Mouse (Mus musculus) hindbrain, embryonic 14.5 days (tissue): Measurements from ENCODE around the gene Mphosph6. TPM values are rescaled to one million over a fixed set of nuclear protein-coding genes. Genes with fewer than 3 reads are reported as not detected.

ENCODE experiments used
- ATAC-seq: fragments of 200-750 bp; cut with Nextera tagmentation; 2 replicates; pipeline ENCODE4 v1.8.0; 2017; ENCODE audit warnings: moderate number of reproducible peaks, mild to moderate bottlenecking, moderate TSS enrichment, moderate library complexity; ENCODE audit not compliant: low FRiP score
- DNase-seq: peaks from one replicate; pipeline ENCODE4 v3.0.0-alpha.2; 2015; ENCODE audit warnings: low spot score
- H3K27ac ChIP-seq: fragments of 300-500 bp; sonication (generic); 2 replicates; pipeline ENCODE4 v1.5.1; 2014; ENCODE audit warnings: mild to moderate bottlenecking, moderate library complexity
- H3K27me3 ChIP-seq: fragments of 300-500 bp; sonication (generic); 2 replicates; pipeline ENCODE4 v1.6.1; 2014; ENCODE audit warnings: mild to moderate bottlenecking, low read length, mixed read lengths; ENCODE audit not compliant: control insufficient read depth, insufficient read depth
- H3K36me3 ChIP-seq: fragments of 300-500 bp; sonication (generic); replicated peaks from 2 replicates; pipeline ENCODE4 v1.6.1; 2014; ENCODE audit not compliant: control insufficient read depth, insufficient read depth
- H3K4me1 ChIP-seq: fragments of 300-500 bp; sonication (generic); replicated peaks from 2 replicates; pipeline ENCODE4 v1.6.1; 2014; ENCODE audit warnings: antibody characterized with exemption, low read length, mixed read lengths; ENCODE audit not compliant: control insufficient read depth, insufficient read depth
- H3K4me2 ChIP-seq: fragments of 300-500 bp; sonication (generic); replicated peaks from 2 replicates; pipeline ENCODE4 v1.6.1; 2014; ENCODE audit warnings: mild to moderate bottlenecking, moderate library complexity
- H3K4me3 ChIP-seq: fragments of 300-500 bp; sonication (generic); replicated peaks from 2 replicates; pipeline ENCODE4 v1.5.1; 2014; ENCODE audit warnings: mild to moderate bottlenecking, low read length
- H3K9ac ChIP-seq: fragments of 300-500 bp; sonication (generic); 2 replicates; pipeline ENCODE4 v1.6.1; 2014
- H3K9me3 ChIP-seq: fragments of 300-500 bp; sonication (generic); 2 replicates; pipeline ENCODE4 v1.6.1; 2016; ENCODE audit warnings: low read length; ENCODE audit not compliant: control insufficient read depth
- WGBS: fragments of 180-500 bp; shearing (Covaris S2); extraction: QIAGEN DNeasy Blood & Tissue Kit; methylation state at CpG from one replicate; pipeline ENCODE4 v1.1.7; 2014; 5-methylcytosine and 5-hydroxymethylcytosine counted together
- polyA plus RNA-seq: library from polyadenylated mRNA; unstranded; fragments of >200 nt; fragmentation: Nextera tagmentation; extraction: Ambion mirVana; gene quantifications from 2 replicates; pipeline ENCODE4 v1.2.1, GENCODE M21; 2014

Gene Mphosph6
- polyA plus RNA-seq, 1 experiment from 2014 or later: 30.8 TPM

DNA sequence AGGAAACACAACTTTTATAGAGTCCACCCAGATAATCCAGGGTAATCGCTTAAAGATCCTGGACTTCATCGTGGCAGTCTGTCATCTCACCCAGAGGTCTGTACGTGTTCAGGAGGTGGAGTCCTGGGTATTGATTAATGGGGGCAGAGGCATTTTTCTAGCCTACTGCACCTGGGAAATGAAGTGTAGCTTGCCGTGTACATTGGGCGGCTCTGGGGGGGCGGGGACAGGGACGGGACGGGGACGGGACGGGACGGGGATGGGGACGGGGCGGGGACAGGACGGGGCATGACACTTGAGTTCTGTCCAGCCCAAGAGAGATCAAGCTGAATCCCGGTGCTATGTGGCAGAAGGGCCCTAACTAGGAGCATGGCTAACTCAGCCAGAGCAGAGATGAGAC, 5.3 kb downstream of the Mphosph6 start:
- no peak overlapping the region for H3K4me3 ChIP-seq
- H3K9ac ChIP-seq: no peak overlapping the region
- H3K27me3 ChIP-seq: no peaks in the 10 kb centered on the region
- H3K9me3 ChIP-seq: no peaks in the 10 kb centered on the region
- no peak for DNase-seq
- no peak for ATAC-seq
- no peak overlapping the region for H3K4me2 ChIP-seq
- H3K36me3 ChIP-seq: peaks cover 62% of the 10 kb centered on the region
- peaks cover 16% of the 10 kb centered on the region for H3K4me1 ChIP-seq
- H3K27ac ChIP-seq: no peak overlapping the region
- 92% methylated on average over 15 of the region's 15 CpGs for WGBS

DNA sequence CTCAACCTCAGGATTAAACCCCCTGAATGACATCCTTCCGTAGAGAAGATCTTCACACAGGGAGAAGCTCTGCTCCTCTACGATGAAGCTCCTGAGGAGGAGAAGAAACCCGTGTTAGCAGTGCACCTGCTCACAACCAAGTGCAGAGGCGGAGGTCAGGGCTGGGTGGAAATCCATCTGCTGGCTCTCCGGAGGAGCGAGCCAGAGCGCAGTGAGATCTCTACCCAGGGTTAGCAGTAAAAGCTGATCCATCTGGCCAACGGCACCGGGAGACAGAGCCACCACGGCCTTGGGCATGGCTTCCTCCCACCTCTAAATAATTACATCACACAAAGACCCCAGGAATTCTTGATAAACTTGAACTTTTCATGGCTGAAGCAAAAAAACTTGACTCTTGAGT, 7.2 kb downstream of the Mphosph6 start:
- Histone ChIP-seq H3K9me3 (no peaks in the 10 kb centered on the region), H3K27me3 (no peaks in the 10 kb centered on the region), H3K9ac (no peak overlapping the region), H3K4me3 (no peak overlapping the region), H3K4me1 (peaks cover 7% of the 10 kb centered on the region; the same call in 1 of the 2 replicates), H3K36me3 (peaks cover 73% of the 10 kb centered on the region), H3K4me2 (no peak overlapping the region), H3K27ac (no peak overlapping the region)
- DNase-seq (no peak), ATAC-seq (no peak)
- WGBS: 74% methylated on average over 10 of the region's 10 CpGs

DNA sequence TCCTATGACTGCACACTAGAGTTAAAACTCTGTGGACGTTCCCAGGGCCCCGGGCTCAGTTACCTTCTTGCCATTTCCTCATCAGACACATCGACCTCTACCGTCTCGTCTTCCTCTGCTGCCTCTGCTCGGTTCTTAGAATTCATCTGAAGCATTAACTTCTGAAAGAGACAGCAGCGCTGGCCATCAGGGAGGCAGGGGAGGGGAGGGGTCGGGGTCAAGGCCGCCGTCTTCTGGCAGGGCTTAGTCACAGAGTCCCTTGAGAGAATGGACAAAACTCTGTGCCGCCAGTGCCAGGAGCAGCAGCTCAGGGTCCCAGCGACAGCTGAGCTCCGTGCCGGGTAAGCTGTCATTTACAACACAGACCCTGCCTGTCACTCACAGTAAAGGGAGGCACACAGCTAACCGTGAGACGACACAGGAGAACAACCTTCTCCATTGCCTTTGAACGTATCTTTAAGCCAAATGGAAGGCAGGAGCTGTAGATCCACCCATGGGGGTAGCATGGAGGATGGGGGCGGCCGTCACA, 9.1 kb downstream of the Mphosph6 start:
- H3K27ac ChIP-seq: no peak overlapping the region
- peaks cover 64% of the 10 kb centered on the region for H3K36me3 ChIP-seq
- H3K27me3 ChIP-seq: no peaks in the 10 kb centered on the region
- no peak overlapping the region for H3K4me3 ChIP-seq
- ATAC-seq (no peak), DNase-seq (no peak)
- peaks cover 7% of the 10 kb centered on the region; the same call in 1 of the 2 replicates for H3K4me1 ChIP-seq
- no peaks in the 10 kb centered on the region for H3K9me3 ChIP-seq
- no peak overlapping the region for H3K4me2 ChIP-seq
- H3K9ac ChIP-seq: no peak overlapping the region
- WGBS: 50% methylated on average over 19 of the region's 19 CpGs

DNA sequence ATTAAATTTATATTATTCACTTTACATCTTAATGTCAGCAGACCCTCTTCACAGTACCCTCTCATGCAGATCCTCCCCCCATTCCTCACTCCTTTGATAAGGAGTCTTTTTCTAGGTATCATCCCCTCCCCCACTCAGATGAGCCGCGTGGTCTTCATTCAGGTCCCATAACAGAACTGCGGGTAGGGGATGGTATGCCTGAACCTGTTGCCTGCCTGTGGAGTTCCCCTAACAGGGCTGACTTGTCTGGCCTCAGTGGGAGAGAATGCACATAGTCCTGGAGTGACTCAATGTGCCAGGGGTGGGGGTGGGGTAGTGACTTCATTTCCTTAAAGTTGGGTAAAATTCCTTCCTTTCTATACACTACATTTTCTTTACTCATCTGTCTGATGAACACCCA, 15.3 kb downstream of the Mphosph6 start:
- H3K4me3 ChIP-seq: no peak overlapping the region
- no peak overlapping the region for H3K27ac ChIP-seq
- no peak overlapping the region for H3K9ac ChIP-seq
- peaks cover 16% of the 10 kb centered on the region for H3K36me3 ChIP-seq
- DNase-seq (no peak), ATAC-seq (no peak)
- H3K4me1 ChIP-seq: no peaks in the 10 kb centered on the region
- no peak overlapping the region for H3K4me2 ChIP-seq
- WGBS: 91% methylated on average over 3 of the region's 3 CpGs
- peaks cover 9% of the 10 kb centered on the region for H3K9me3 ChIP-seq
- no peaks in the 10 kb centered on the region for H3K27me3 ChIP-seq

DNA sequence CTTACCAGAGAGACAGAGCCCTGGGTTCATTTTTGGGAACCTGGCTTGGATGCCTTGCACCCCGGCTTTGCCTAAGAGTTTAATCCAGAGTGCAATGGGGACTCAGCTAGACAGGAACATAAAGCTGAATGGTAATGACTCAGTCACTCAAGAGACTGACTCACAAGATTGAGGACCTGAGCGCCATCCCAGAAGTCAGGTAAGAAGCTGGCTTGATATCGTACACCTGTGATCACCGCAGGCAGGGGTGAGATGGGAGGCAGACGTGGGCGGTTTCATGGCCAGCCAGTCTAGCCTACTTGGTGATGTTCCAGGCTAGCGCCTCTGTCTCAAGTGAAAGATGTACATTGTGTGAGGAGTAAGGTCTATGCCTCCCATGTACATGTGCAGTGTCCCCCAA, 18.7 kb downstream of the Mphosph6 start:
- no peak overlapping the region for H3K27ac ChIP-seq
- no peaks in the 10 kb centered on the region for H3K27me3 ChIP-seq
- no peak for DNase-seq
- ATAC-seq: no peak
- H3K4me1 ChIP-seq: no peaks in the 10 kb centered on the region
- no peak overlapping the region for H3K4me3 ChIP-seq
- H3K9me3 ChIP-seq: peaks cover 9% of the 10 kb centered on the region
- no peaks in the 10 kb centered on the region for H3K36me3 ChIP-seq
- H3K9ac ChIP-seq: no peak overlapping the region
- WGBS: 96% methylated on average over 7 of the region's 7 CpGs
- no peak overlapping the region for H3K4me2 ChIP-seq

DNA sequence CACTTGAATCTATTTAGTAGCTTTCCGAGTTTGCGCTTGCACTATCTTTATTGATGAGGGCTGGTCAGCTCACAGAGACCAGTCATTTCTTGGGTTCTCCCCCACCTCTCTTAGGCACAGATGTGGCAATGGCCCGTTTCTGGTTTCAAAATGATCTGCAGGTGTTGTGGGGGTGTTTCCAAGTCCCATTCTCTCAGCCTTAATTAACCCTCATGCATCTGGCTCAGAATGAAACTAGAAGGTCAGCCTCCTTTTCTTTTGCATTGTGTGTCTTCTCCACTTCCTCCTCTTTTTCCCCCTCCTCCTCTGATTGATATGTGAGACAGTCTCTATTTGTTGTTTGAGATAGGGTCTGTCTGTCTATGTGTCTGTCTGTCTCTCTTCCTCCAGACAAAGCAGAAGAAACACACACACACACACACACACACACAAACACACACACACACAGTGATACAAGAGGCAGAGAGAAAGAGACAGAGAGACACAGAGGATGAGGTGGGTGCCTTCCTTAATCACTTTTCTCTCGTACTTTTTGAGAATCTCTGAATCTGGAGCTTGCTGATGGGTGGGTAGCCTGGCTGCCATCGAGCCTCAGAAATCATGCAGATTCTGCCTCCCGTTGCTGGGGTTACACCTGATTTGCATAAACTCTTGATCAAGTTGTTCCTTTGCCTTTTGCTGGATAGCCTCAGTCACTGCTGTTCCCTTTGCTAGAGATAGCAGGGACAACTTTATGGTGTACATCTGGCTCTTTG, 20.2 kb downstream of the Mphosph6 start:
- H3K4me1 ChIP-seq: no peaks in the 10 kb centered on the region
- no peak overlapping the region for H3K4me3 ChIP-seq
- H3K27me3 ChIP-seq: no peaks in the 10 kb centered on the region
- no peak overlapping the region for H3K27ac ChIP-seq
- no peak overlapping the region for H3K9ac ChIP-seq
- H3K9me3 ChIP-seq: peaks cover 1% of the 10 kb centered on the region; the same call in 1 of the 2 replicates
- no peaks in the 10 kb centered on the region for H3K36me3 ChIP-seq
- H3K4me2 ChIP-seq: no peak overlapping the region
- ATAC-seq: no peak
- no peak for DNase-seq
- WGBS: 63% methylated on average over 6 of the region's 6 CpGs

DNA sequence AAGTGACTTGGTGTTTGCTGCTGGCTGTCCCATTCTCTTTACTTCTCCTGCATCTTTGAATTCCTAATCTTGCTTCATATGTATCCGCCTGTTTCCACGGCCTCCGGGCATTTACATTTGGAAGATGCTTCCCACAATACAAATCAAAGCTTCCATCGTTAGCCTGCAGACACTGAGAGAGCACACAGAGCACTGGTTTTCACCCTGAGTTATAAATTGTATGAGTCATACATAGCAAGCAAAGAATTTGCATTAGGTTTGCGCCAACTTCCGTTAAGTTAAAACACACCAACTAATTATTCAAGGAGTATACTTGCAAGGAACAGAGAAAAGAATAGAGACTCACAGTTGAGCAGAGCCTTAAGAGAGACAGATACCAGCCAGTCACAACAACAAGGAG, 22.4 kb downstream of the Mphosph6 start:
- no peak overlapping the region for H3K27ac ChIP-seq
- H3K4me2 ChIP-seq: no peak overlapping the region
- ATAC-seq: no peak
- WGBS: 80% methylated on average over 6 of the region's 6 CpGs
- H3K36me3 ChIP-seq: no peaks in the 10 kb centered on the region
- no peak for DNase-seq
- no peaks in the 10 kb centered on the region for H3K4me1 ChIP-seq
- no peak overlapping the region for H3K9ac ChIP-seq
- H3K4me3 ChIP-seq: no peak overlapping the region
- no peaks in the 10 kb centered on the region for H3K9me3 ChIP-seq
- no peaks in the 10 kb centered on the region for H3K27me3 ChIP-seq

DNA sequence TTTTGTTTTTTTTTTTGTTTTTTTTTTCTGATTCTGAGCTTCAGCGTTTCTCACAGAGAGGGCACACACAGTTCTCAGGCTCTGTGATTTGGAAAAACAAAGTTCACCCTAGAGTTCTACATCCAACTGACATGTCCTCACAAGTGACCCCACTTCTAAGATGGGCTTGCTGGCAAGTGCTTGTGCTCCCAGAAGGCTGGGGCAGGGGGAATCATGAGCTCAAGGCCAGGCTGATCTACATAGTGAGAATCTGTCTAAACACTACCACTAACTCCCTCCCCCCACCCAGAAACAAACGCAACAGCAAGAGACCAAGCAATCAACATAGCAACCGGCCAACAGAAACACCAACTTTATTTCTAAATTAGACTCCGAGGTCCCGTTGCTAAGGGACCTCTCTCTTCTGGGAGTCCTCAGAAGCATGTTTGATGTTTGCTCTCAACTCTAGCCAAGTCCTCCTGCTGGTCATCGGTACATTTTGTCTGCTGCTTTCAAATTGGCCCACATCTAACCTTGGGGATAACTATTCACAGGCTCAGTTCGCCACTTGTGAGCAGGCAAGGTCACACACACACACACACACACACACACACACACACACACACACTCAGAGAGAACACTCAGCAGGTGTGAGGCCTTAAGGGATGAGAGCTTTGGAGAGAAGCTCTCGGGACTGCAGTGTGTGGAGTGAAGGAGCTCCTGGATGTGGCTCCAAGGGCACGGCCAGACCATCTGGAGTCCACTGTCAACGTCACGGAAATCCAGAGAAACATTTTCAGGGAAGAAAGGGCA, 23.0 kb downstream of the Mphosph6 start:
- Histone ChIP-seq H3K36me3 (no peaks in the 10 kb centered on the region), H3K4me1 (no peaks in the 10 kb centered on the region), H3K9me3 (no peaks in the 10 kb centered on the region), H3K27ac (no peak overlapping the region), H3K4me2 (no peak overlapping the region), H3K4me3 (no peak overlapping the region), H3K27me3 (no peaks in the 10 kb centered on the region), H3K9ac (no peak overlapping the region)
- no peak for DNase-seq
- no peak for ATAC-seq
- 74% methylated on average over 11 of the region's 11 CpGs for WGBS

DNA sequence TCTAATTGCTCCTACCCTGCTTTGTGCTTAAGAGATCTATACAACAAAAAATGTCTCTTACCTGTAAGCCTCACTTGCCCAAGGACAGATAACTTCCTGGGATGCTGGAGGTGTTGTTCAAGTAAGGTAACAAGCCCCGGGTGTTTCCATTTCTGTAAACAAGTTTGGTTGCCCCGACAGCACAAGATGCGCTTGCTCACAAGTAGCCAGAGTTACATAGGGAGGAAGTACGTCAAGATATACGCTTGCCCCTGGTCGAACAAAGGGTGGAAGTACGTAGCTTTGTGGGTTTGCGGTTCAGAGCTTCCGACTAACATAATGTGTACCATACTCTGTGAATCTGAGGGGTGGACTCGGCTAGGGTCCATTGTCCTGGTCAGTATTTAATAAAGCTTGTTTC, 25.7 kb downstream of the Mphosph6 start:
- 90% methylated on average over 10 of the region's 10 CpGs for WGBS
- no peaks in the 10 kb centered on the region for H3K36me3 ChIP-seq
- no peak overlapping the region for H3K9ac ChIP-seq
- no peaks in the 10 kb centered on the region for H3K27me3 ChIP-seq
- ATAC-seq: no peak
- H3K4me2 ChIP-seq: no peak overlapping the region
- no peaks in the 10 kb centered on the region for H3K9me3 ChIP-seq
- DNase-seq: no peak
- H3K4me3 ChIP-seq: no peak overlapping the region
- no peak overlapping the region for H3K27ac ChIP-seq
- H3K4me1 ChIP-seq: no peaks in the 10 kb centered on the region
